Mouse (Mus musculus) heart, embryonic 10.5 days (tissue): ENCODE measurements around the gene Olfr1192-ps1. TPM values are rescaled to one million over a fixed set of nuclear protein-coding genes. Genes with fewer than 3 reads are reported as not detected.
"Not testable (repeated sequence)": the region's sequence is repeated elsewhere in the genome, so short reads cannot be mapped to it uniquely, and the experiment has no call there.

Source experiments
- DNase-seq: peaks from one replicate; pipeline ENCODE4 v3.0.0-alpha.2; 2017; ENCODE audit warnings: low spot score
- H3K27ac ChIP-seq: fragments of 300-500 bp; sonication (generic); 2 replicates; pipeline ENCODE4 v1.5.1; 2016; ENCODE audit warnings: mild to moderate bottlenecking
- H3K27me3 ChIP-seq: fragments of 300-500 bp; sonication (generic); 2 replicates; pipeline ENCODE4 v1.6.1; 2016; ENCODE audit warnings: mild to moderate bottlenecking; ENCODE audit not compliant: poor library complexity, insufficient read depth, severe bottlenecking
- H3K36me3 ChIP-seq: fragments of 300-500 bp; sonication (generic); 2 replicates; pipeline ENCODE4 v1.6.1; 2016; ENCODE audit warnings: mild to moderate bottlenecking, moderate library complexity
- H3K4me1 ChIP-seq: fragments of 300-500 bp; sonication (generic); 2 replicates; pipeline ENCODE4 v1.6.1; 2016; ENCODE audit warnings: mild to moderate bottlenecking
- H3K4me3 ChIP-seq: fragments of 300-500 bp; sonication (generic); 2 replicates; pipeline ENCODE4 v1.5.1; 2016; ENCODE audit warnings: mild to moderate bottlenecking, moderate library complexity
- H3K9me3 ChIP-seq: fragments of 300-500 bp; sonication (generic); 2 replicates; pipeline ENCODE4 v1.6.1; 2016; ENCODE audit warnings: mild to moderate bottlenecking, moderate library complexity
- WGBS: fragments of 180-500 bp; shearing (Covaris S2); methylation state at CpG from one replicate; pipeline ENCODE4 v1.1.7; 2016; 5-methylcytosine and 5-hydroxymethylcytosine counted together
- polyA plus RNA-seq: library from polyadenylated mRNA; unstranded; fragments of >200 nt; fragmentation: Nextera tagmentation; extraction: Ambion mirVana; gene quantifications from 2 replicates; pipeline ENCODE4 v1.2.1, GENCODE M21; 2016

Gene Olfr1192-ps1
- polyA plus RNA-seq, result not detected in 2 replicates

DNA sequence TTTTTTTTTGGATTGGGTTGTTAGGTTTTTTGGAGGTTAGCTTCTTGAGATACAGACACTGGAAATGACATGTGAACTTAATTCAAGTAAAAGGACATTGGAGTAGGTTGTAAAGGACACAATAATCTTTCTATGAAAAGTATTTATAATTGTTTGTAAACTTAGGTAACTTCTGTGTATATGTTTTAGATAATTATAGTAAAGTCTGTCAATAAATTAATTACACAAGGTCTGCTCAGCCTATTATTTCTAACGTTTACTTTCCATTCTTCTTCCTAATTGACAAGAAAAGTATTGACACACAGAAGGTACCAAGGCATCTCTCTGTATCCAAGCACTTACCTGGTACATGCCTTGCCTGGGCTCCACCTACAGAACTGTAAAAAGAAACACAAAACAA is at the start of gene Olfr1192-ps1:
Gene Olfr1192-ps1 (plus strand): TSS at position 301 of the 400 bp plus-strand sequence.
- Histone ChIP-seq H3K27me3 (no peaks in the 10 kb centered on the region), H3K27ac (no peak within 1 kb of the TSS), H3K9me3 (no peaks in the 10 kb centered on the region), H3K4me3 (no peak within 1 kb of the TSS), H3K4me1 (no peaks in the 10 kb centered on the region), H3K36me3 (no peaks in the 10 kb centered on the region)
- 47% methylated on average over 1 of the region's 1 CpGs for WGBS
- no peak for DNase-seq

DNA sequence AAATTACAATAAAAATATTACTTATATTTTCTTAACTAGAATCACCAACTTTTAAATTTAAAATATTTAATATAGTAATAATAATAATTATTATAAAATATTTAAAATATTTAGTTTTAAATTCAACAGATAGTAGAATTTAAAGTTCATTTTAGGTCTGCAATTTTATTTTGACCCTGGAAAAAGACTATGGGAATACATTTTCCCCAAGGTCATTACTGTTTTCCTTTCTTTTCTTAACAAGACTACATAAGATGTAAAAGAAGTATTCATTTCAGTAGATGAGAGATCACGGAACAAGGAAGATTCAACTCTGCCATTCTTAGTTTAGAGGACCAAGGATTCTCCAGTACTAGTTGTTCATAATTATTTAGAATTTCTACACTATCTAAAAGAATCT is 8.1 kb upstream of the Olfr1192-ps1 start, which contains the start of gene Olfr1191-ps1:
Gene Olfr1191-ps1 (plus strand): TSS at position 301 of the 400 bp plus-strand sequence.
- not testable (repeated sequence) for H3K4me3 ChIP-seq, H3K27ac ChIP-seq, H3K36me3 ChIP-seq, H3K4me1 ChIP-seq, H3K27me3 ChIP-seq, H3K9me3 ChIP-seq, DNase-seq
- 90% methylated on average over 1 of the region's 1 CpGs for WGBS

DNA sequence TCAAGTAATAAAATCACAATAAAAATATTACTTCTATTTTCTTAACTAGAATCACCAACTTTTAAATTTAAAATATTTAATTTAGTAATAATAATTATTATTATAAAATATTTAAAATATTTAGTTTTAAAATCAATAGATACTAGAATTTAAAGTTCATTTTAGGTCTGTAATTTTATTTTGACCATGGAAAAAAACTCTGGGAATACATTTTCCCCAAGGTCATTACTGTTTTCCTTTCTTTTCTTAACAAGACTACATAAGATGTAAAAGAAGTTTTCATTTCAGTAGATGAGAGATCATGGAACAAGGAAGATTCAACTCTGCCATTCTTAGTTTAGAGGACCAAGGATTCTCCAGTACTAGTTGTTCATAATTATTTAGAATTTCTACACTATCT is 27.0 kb downstream of the Olfr1192-ps1 start, which contains the start of gene Olfr1193:
Gene Olfr1193 (plus strand): TSS at position 301 of the 400 bp plus-strand sequence.
- H3K27me3 ChIP-seq, DNase-seq, H3K4me1 ChIP-seq, H3K27ac ChIP-seq, H3K4me3 ChIP-seq, H3K9me3 ChIP-seq, H3K36me3 ChIP-seq: not testable (repeated sequence)

- H3K9me3 ChIP-seq, result no peaks in the 10 kb centered on the region
- no peak within 1 kb of the TSS for H3K4me3 ChIP-seq
- no peaks in the 10 kb centered on the region for H3K36me3 ChIP-seq
- no peak within 1 kb of the TSS for H3K27ac ChIP-seq
- no peak for DNase-seq
- H3K4me1 ChIP-seq, result no peaks in the 10 kb centered on the region
- H3K27me3 ChIP-seq, result no peaks in the 10 kb centered on the region
Measured at GRCm38 (mm10) chr2:88689087-88689486, 40.8 kb downstream of the Olfr1192-ps1 start, which contains the start of gene Olfr1195. TSS of gene Olfr1195 (minus strand) at chr2:88689187.

- no peak for DNase-seq
- H3K36me3 ChIP-seq, result no peaks in the 10 kb centered on the region
- H3K27ac ChIP-seq, result no peak within 1 kb of the TSS
- H3K4me1 ChIP-seq, result no peaks in the 10 kb centered on the region
- no peaks in the 10 kb centered on the region for H3K9me3 ChIP-seq
- 86% methylated on average over 2 of the region's 2 CpGs for WGBS
- no peaks in the 10 kb centered on the region for H3K27me3 ChIP-seq
- H3K4me3 ChIP-seq, result no peak within 1 kb of the TSS
Measured at GRCm38 (mm10) chr2:88704497-88704896, 56.2 kb downstream of the Olfr1192-ps1 start, which contains the start of gene Olfr1196. TSS of gene Olfr1196 (minus strand) at chr2:88704597.

Other genes with a start within 250 kb of the Olfr1192-ps1 start
- gene Olfr1179, start 242.1 kb upstream of the Olfr1192-ps1 start, polyA plus RNA-seq, result not detected in 2 replicates
- gene Olfr1180, start 229.4 kb upstream of the Olfr1192-ps1 start, polyA plus RNA-seq, result not detected in 2 replicates
- gene Olfr1181, start 222.3 kb upstream of the Olfr1192-ps1 start, polyA plus RNA-seq, result not detected in 2 replicates
- gene Gm13757, start 199.4 kb upstream of the Olfr1192-ps1 start, polyA plus RNA-seq, result not detected in 2 replicates
- gene Olfr1183, start 193.6 kb upstream of the Olfr1192-ps1 start, polyA plus RNA-seq, result not detected in 2 replicates
- gene Olfr1184, start 164.9 kb upstream of the Olfr1192-ps1 start, polyA plus RNA-seq, result not detected in 2 replicates
- not detected in 2 replicates for gene Olfr1185-ps1, start 155.2 kb upstream of the Olfr1192-ps1 start, polyA plus RNA-seq
- not detected in 2 replicates for gene Olfr1186, start 130.0 kb upstream of the Olfr1192-ps1 start, polyA plus RNA-seq
- gene Olfr1188, start 91.6 kb upstream of the Olfr1192-ps1 start, polyA plus RNA-seq, result not detected in 2 replicates
- not detected in 2 replicates for gene Olfr1189, start 62.1 kb upstream of the Olfr1192-ps1 start, polyA plus RNA-seq
- not detected in 2 replicates for gene Olfr1191-ps1, start 8.0 kb upstream of the Olfr1192-ps1 start, polyA plus RNA-seq
- gene Olfr1193, start 27.1 kb downstream of the Olfr1192-ps1 start, polyA plus RNA-seq, result not detected in 2 replicates
- not detected in 2 replicates for gene Olfr1195, start 40.7 kb downstream of the Olfr1192-ps1 start, polyA plus RNA-seq
- gene Olfr1196, start 56.1 kb downstream of the Olfr1192-ps1 start, polyA plus RNA-seq, result not detected in 2 replicates
- not detected in 2 replicates for gene Olfr1197, start 83.9 kb downstream of the Olfr1192-ps1 start, polyA plus RNA-seq
- not detected in 2 replicates for gene Olfr1198, start 102.9 kb downstream of the Olfr1192-ps1 start, polyA plus RNA-seq
- not detected in 2 replicates for gene Olfr1199, start 112.0 kb downstream of the Olfr1192-ps1 start, polyA plus RNA-seq
- not detected in 2 replicates for gene Olfr1200, start 122.0 kb downstream of the Olfr1192-ps1 start, polyA plus RNA-seq
- not detected in 2 replicates for gene Olfr1201, start 144.5 kb downstream of the Olfr1192-ps1 start, polyA plus RNA-seq
- not detected in 2 replicates for gene Olfr1202, start 166.0 kb downstream of the Olfr1192-ps1 start, polyA plus RNA-seq
- gene Olfr1205, start 181.2 kb downstream of the Olfr1192-ps1 start, polyA plus RNA-seq, result not detected in 2 replicates
- gene Olfr1204, start 200.8 kb downstream of the Olfr1192-ps1 start, polyA plus RNA-seq, result not detected in 2 replicates
- not detected in 2 replicates for gene Olfr1206, start 214.7 kb downstream of the Olfr1192-ps1 start, polyA plus RNA-seq